Mouse (Mus musculus): ENCODE data around the gene Ifi47. TPM values are rescaled to one million over a fixed set of nuclear protein-coding genes. Genes with fewer than 3 reads are reported as not detected.

Ifi47 gene
- polyA plus RNA-seq, 1 experiment from 2014 or later, result 3.1 TPM

GRCm38 (mm10) chr11:49112624-49113219 is 36.3 kb downstream of the Ifi47 start:
- H3K4me2 ChIP-seq, result no peak overlapping the region
- no peak overlapping the region for H3K4me3 ChIP-seq
- H3K27ac ChIP-seq, result no peak overlapping the region
- no peaks in the 10 kb centered on the region for H3K4me1 ChIP-seq
- 65% methylated on average over 6 of the region's 6 CpGs for WGBS
- no peak for ATAC-seq (ENCODE audit: borderline replicate concordance, extremely low read depth, low FRiP score, low TSS enrichment)
- H3K36me3 ChIP-seq, result no peaks in the 10 kb centered on the region
- no peaks in the 10 kb centered on the region for H3K27me3 ChIP-seq
- H3K9ac ChIP-seq, result no peak overlapping the region
- H3K9me3 ChIP-seq, result no peaks in the 10 kb centered on the region

GRCm38 (mm10) chr11:49114158-49114557 is 37.8 kb downstream of the Ifi47 start:
- H3K9me3 ChIP-seq, result no peaks in the 10 kb centered on the region
- no peaks in the 10 kb centered on the region for H3K27me3 ChIP-seq
- no peaks in the 10 kb centered on the region for H3K36me3 ChIP-seq
- H3K4me2 ChIP-seq, result no peak overlapping the region
- no peak overlapping the region for H3K9ac ChIP-seq
- H3K4me3 ChIP-seq, result no peak overlapping the region
- 39% methylated on average over 2 of the region's 2 CpGs for WGBS
- H3K4me1 ChIP-seq, result no peaks in the 10 kb centered on the region
- no peak for ATAC-seq (ENCODE audit: borderline replicate concordance, extremely low read depth, low FRiP score, low TSS enrichment)
- H3K27ac ChIP-seq, result no peak overlapping the region

- H3K27ac ChIP-seq, result no peak within 1 kb of the TSS
- ATAC-seq (ENCODE audit: borderline replicate concordance, extremely low read depth, low FRiP score, low TSS enrichment), result no peak
- H3K9me3 ChIP-seq, result no peaks in the 10 kb centered on the region
- H3K9ac ChIP-seq, result no peak within 1 kb of the TSS
- H3K4me2 ChIP-seq, result no peak within 1 kb of the TSS
- no peaks in the 10 kb centered on the region for H3K27me3 ChIP-seq
- no peak within 1 kb of the TSS for H3K4me3 ChIP-seq
- no peaks in the 10 kb centered on the region for H3K4me1 ChIP-seq
- H3K36me3 ChIP-seq, result no peaks in the 10 kb centered on the region
Measured at GRCm38 (mm10) chr11:49114774-49115173, 38.4 kb downstream of the Ifi47 start, which contains the start of gene Olfr1396. Gene Olfr1396, minus strand, starts transcription at chr11:49114874.

- Histone ChIP-seq H3K36me3 (no peaks in the 10 kb centered on the region), H3K4me3 (no peak overlapping the region), H3K4me1 (no peaks in the 10 kb centered on the region), H3K27ac (no peak overlapping the region), H3K4me2 (no peak overlapping the region), H3K9ac (no peak overlapping the region), H3K27me3 (no peaks in the 10 kb centered on the region), H3K9me3 (no peaks in the 10 kb centered on the region)
- ATAC-seq (ENCODE audit: borderline replicate concordance, extremely low read depth, low FRiP score, low TSS enrichment), result no peak
- WGBS, result 79% methylated on average over 3 of the region's 3 CpGs
Measured at GRCm38 (mm10) chr11:49119635-49120034, 43.2 kb downstream of the Ifi47 start.

- Histone ChIP-seq H3K27me3 (no peaks in the 10 kb centered on the region), H3K9me3 (no peaks in the 10 kb centered on the region), H3K9ac (no peak overlapping the region), H3K4me3 (no peak overlapping the region), H3K4me1 (no peaks in the 10 kb centered on the region), H3K36me3 (no peaks in the 10 kb centered on the region), H3K4me2 (no peak overlapping the region), H3K27ac (no peak overlapping the region)
- WGBS, result 89% methylated on average over 2 of the region's 2 CpGs
- no peak for ATAC-seq (ENCODE audit: borderline replicate concordance, extremely low read depth, low FRiP score, low TSS enrichment)
Measured at GRCm38 (mm10) chr11:49124169-49124568, 47.8 kb downstream of the Ifi47 start.

- no peak within 1 kb of the TSS for H3K27ac ChIP-seq
- no peak for ATAC-seq (ENCODE audit: borderline replicate concordance, extremely low read depth, low FRiP score, low TSS enrichment)
- no peak within 1 kb of the TSS for H3K9ac ChIP-seq
- 85% methylated on average over 6 of the region's 6 CpGs for WGBS
- H3K27me3 ChIP-seq, result no peaks in the 10 kb centered on the region
- no peak within 1 kb of the TSS for H3K4me2 ChIP-seq
- no peaks in the 10 kb centered on the region for H3K4me1 ChIP-seq
- no peaks in the 10 kb centered on the region for H3K36me3 ChIP-seq
- H3K9me3 ChIP-seq, result no peaks in the 10 kb centered on the region
- no peak within 1 kb of the TSS for H3K4me3 ChIP-seq
Measured at GRCm38 (mm10) chr11:49141974-49142373, 65.6 kb downstream of the Ifi47 start, which contains the start of gene Olfr1395. Gene Olfr1395, plus strand, starts transcription at chr11:49142274.

Other genes with a start within 250 kb of the Ifi47 start
- gene Gm12184, start 249.9 kb upstream of the Ifi47 start, polyA plus RNA-seq (2015; fragmentation: Nextera tagmentation; extraction: Ambion mirVana), result 3.0 and 8.2 TPM in 2 replicates
- 9.6 and 11.8 TPM in 2 replicates for gene Irgm1, start 204.9 kb upstream of the Ifi47 start, polyA plus RNA-seq (2015; fragmentation: Nextera tagmentation; extraction: Ambion mirVana)
- gene Gm5431, start 174.4 kb upstream of the Ifi47 start, polyA plus RNA-seq (2015; fragmentation: Nextera tagmentation; extraction: Ambion mirVana), result 0.25 and 0.30 TPM in 2 replicates
- gene Psme2b, start 130.4 kb upstream of the Ifi47 start, polyA plus RNA-seq (2015; fragmentation: Nextera tagmentation; extraction: Ambion mirVana), result 2.3 and 2.8 TPM in 2 replicates
- 0.05 TPM in 1 of 2 replicates, not detected in the other for gene Olfr56, start 97.7 kb upstream of the Ifi47 start, polyA plus RNA-seq (2015; fragmentation: Nextera tagmentation; extraction: Ambion mirVana)
- 0.45 and 0.69 TPM in 2 replicates for gene 9930111J21Rik1, start 97.2 kb upstream of the Ifi47 start, polyA plus RNA-seq (2015; fragmentation: Nextera tagmentation; extraction: Ambion mirVana)
- 0.05 TPM in 1 of 2 replicates, not detected in the other for gene Gm12185, start 84.4 kb upstream of the Ifi47 start, polyA plus RNA-seq (2015; fragmentation: Nextera tagmentation; extraction: Ambion mirVana)
- 0.52 and 2.0 TPM in 2 replicates for gene Tgtp1, start 82.4 kb upstream of the Ifi47 start, polyA plus RNA-seq (2015; fragmentation: Nextera tagmentation; extraction: Ambion mirVana)
- 0.55 and 1.1 TPM in 2 replicates for gene 9930111J21Rik2, start 25.3 kb upstream of the Ifi47 start, polyA plus RNA-seq (2015; fragmentation: Nextera tagmentation; extraction: Ambion mirVana)
- 0.72 and 1.3 TPM in 2 replicates for gene Tgtp2, start 12.4 kb upstream of the Ifi47 start, polyA plus RNA-seq (2015; fragmentation: Nextera tagmentation; extraction: Ambion mirVana)
- gene Olfr1396, start 38.3 kb downstream of the Ifi47 start, polyA plus RNA-seq (2015; fragmentation: Nextera tagmentation; extraction: Ambion mirVana), result not detected in 2 replicates
- gene Olfr1395, start 65.7 kb downstream of the Ifi47 start, polyA plus RNA-seq (2015; fragmentation: Nextera tagmentation; extraction: Ambion mirVana), result not detected in 2 replicates
- not detected in 2 replicates for gene Olfr1394, start 77.8 kb downstream of the Ifi47 start, polyA plus RNA-seq (2015; fragmentation: Nextera tagmentation; extraction: Ambion mirVana)
- 0.48 and 1.1 TPM in 2 replicates for gene Btnl9, start 110.6 kb downstream of the Ifi47 start, polyA plus RNA-seq (2015; fragmentation: Nextera tagmentation; extraction: Ambion mirVana)
- 37.6 and 40.3 TPM in 2 replicates for gene Zfp62, start 126.7 kb downstream of the Ifi47 start, polyA plus RNA-seq (2015; fragmentation: Nextera tagmentation; extraction: Ambion mirVana)
- 65.0 and 69.6 TPM in 2 replicates for gene Mgat1, start 167.6 kb downstream of the Ifi47 start, polyA plus RNA-seq (2015; fragmentation: Nextera tagmentation; extraction: Ambion mirVana)
- not detected in 2 replicates for gene Olfr1393, start 201.7 kb downstream of the Ifi47 start, polyA plus RNA-seq (2015; fragmentation: Nextera tagmentation; extraction: Ambion mirVana)
- gene Olfr1392, start 208.7 kb downstream of the Ifi47 start, polyA plus RNA-seq (2015; fragmentation: Nextera tagmentation; extraction: Ambion mirVana), result not detected in 2 replicates
- not detected in 2 replicates for gene Olfr10, start 228.2 kb downstream of the Ifi47 start, polyA plus RNA-seq (2015; fragmentation: Nextera tagmentation; extraction: Ambion mirVana)
- not detected in 2 replicates for gene Olfr1391, start 246.2 kb downstream of the Ifi47 start, polyA plus RNA-seq (2015; fragmentation: Nextera tagmentation; extraction: Ambion mirVana)

All from lung, embryonic 15.5 days (tissue).